Mouse (Mus musculus): ENCODE measurements around the gene Rbms2. TPM values are rescaled to one million over a fixed set of nuclear protein-coding genes. Genes with fewer than 3 reads are reported as not detected.

Gene Rbms2
- polyA plus RNA-seq, 1 experiment from 2014 or later, result 37.3 TPM

DNA sequence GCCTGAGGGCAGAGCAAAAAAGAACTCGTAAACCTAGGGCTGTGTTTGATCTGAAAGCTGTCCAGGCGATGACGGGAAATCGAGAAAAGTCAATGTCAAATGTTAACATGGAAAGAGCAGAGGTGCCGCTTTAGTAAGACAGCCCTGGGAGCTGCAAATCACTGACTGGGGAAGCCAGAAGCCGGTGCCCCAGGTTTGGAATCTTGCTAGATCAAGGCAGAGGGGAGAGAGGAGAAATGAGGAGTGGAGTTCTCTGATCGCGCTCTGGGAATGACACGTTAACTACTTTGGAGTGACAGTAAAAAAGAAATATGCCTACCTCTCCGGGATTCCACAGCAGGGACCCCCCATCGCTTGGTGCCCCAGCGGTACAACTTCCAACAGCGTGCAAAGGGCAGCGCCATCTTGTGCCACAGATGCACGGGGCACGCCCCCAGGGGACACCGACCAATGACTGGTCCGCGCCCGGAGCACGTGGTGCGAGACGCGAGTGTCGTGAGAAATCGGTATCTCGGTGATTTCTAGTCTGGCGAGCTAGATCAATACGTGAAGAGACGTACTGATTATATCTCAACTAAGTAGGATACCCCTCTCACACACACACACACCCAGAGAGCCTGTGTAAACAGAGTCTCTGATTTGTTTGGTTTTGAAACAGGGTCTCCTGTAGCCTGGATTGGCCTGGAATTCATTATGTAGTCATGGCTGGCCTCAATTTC is 31.5 kb upstream of the Rbms2 start, which contains the start of gene Spryd4:
Gene Spryd4 (minus strand): TSS at position 418 of the 719 bp plus-strand sequence.
- H3K4me3 ChIP-seq, result peak within 1 kb of the TSS; percentile 63
- WGBS, result under 1% methylated on average over 30 of the region's 30 CpGs

GRCm38 (mm10) chr10:128210954-128211353 is 30.9 kb upstream of the Rbms2 start:
- no peak for ATAC-seq (ENCODE audit: extremely low read depth, insufficient number of reproducible peaks, low FRiP score, low TSS enrichment)
- peak overlapping the region; percentile 85 for H3K9ac ChIP-seq
- H3K4me1 ChIP-seq, result peaks cover 21% of the 10 kb centered on the region
- peaks cover 23% of the 10 kb centered on the region for H3K36me3 ChIP-seq
- H3K4me2 ChIP-seq, result peak overlapping the region; percentile 92
- 0 out of 2 replicates have a peak overlapping the region, but pooled peaks have one; percentile 3 for H3K27ac ChIP-seq (replicated peaks)
- H3K4me3 ChIP-seq, result peak overlapping the region; percentile 63
- H3K9me3 ChIP-seq, result no peaks in the 10 kb centered on the region
- H3K27me3 ChIP-seq (replicated peaks), result peaks cover 15% of the 10 kb centered on the region
- WGBS, result 17% methylated on average over 14 of the region's 14 CpGs

More for the DNA sequence above, 31.5 kb upstream of the Rbms2 start, which contains the start of gene Spryd4:
- H3K27me3 ChIP-seq (replicated peaks), result peaks cover 15% of the 10 kb centered on the region
- H3K9me3 ChIP-seq, result no peaks in the 10 kb centered on the region
- peak; percentile 86 for ATAC-seq (ENCODE audit: extremely low read depth, insufficient number of reproducible peaks, low FRiP score, low TSS enrichment)
- peaks cover 21% of the 10 kb centered on the region for H3K4me1 ChIP-seq
- peak within 1 kb of the TSS; percentile 3; the same call in 1 of the 2 replicates for H3K27ac ChIP-seq (replicated peaks)
- peak within 1 kb of the TSS; percentile 85 for H3K9ac ChIP-seq
- peaks cover 20% of the 10 kb centered on the region for H3K36me3 ChIP-seq
- peak within 1 kb of the TSS; percentile 92 for H3K4me2 ChIP-seq

- Histone ChIP-seq H3K36me3 (peaks cover 23% of the 10 kb centered on the region), H3K27me3 (replicated peaks) (peaks cover 15% of the 10 kb centered on the region), H3K4me1 (peaks cover 21% of the 10 kb centered on the region), H3K4me2 (peak overlapping the region; percentile 92; the same call in 1 of the 2 replicates), H3K27ac (replicated peaks) (no peak overlapping the region), H3K9me3 (no peaks in the 10 kb centered on the region), H3K4me3 (peak overlapping the region; percentile 63), H3K9ac (peak overlapping the region; percentile 85; the same call in 1 of the 2 replicates)
- ATAC-seq (ENCODE audit: extremely low read depth, insufficient number of reproducible peaks, low FRiP score, low TSS enrichment), result no peak
- 87% methylated on average over 2 of the region's 2 CpGs for WGBS
Observed at GRCm38 (mm10) chr10:128210131-128210530, 30.0 kb upstream of the Rbms2 start.

- no peak overlapping the region for H3K4me2 ChIP-seq
- no peak overlapping the region for H3K4me3 ChIP-seq
- H3K4me1 ChIP-seq, result peaks cover 21% of the 10 kb centered on the region
- H3K36me3 ChIP-seq, result peaks cover 23% of the 10 kb centered on the region
- peaks cover 9% of the 10 kb centered on the region for H3K27me3 ChIP-seq (replicated peaks)
- no peak overlapping the region for H3K27ac ChIP-seq (replicated peaks)
- H3K9me3 ChIP-seq, result no peaks in the 10 kb centered on the region
- ATAC-seq (ENCODE audit: extremely low read depth, insufficient number of reproducible peaks, low FRiP score, low TSS enrichment), result no peak
- no peak overlapping the region for H3K9ac ChIP-seq
- WGBS, result 88% methylated on average over 11 of the region's 11 CpGs
Observed at GRCm38 (mm10) chr10:128209311-128210009, 29.4 kb upstream of the Rbms2 start.

DNA sequence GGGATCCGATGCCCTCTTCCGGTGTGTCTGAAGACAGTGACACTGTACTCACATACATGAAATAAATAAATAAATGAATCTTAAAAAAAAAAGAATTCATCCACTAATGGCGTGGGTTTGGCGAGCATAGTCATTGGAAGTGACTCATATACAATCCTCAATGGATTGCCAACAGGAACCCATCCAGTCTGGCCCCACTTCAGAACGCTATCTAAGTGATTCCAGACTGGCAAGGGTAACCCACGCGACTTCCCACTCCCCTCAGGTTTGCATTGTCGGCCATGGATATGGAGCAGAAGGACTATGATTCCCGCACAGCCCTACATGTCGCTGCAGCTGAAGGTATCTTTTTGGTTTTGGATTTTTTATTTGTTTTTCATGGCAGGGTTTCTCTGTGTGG is 28.2 kb upstream of the Rbms2 start:
- Histone ChIP-seq H3K9me3 (no peaks in the 10 kb centered on the region), H3K4me2 (no peak overlapping the region), H3K36me3 (peaks cover 23% of the 10 kb centered on the region), H3K4me3 (no peak overlapping the region), H3K27me3 (replicated peaks) (peaks cover 1% of the 10 kb centered on the region; the same call in 1 of the 2 replicates), H3K4me1 (peaks cover 19% of the 10 kb centered on the region), H3K9ac (no peak overlapping the region), H3K27ac (replicated peaks) (no peak overlapping the region)
- 85% methylated on average over 10 of the region's 10 CpGs for WGBS
- no peak for ATAC-seq (ENCODE audit: extremely low read depth, insufficient number of reproducible peaks, low FRiP score, low TSS enrichment)

- Histone ChIP-seq H3K36me3 (peaks cover 17% of the 10 kb centered on the region), H3K27ac (replicated peaks) (no peak overlapping the region), H3K9me3 (no peaks in the 10 kb centered on the region), H3K4me1 (no peaks in the 10 kb centered on the region), H3K9ac (no peak overlapping the region), H3K27me3 (replicated peaks) (0 out of 2 replicates have a peak, but pooled peaks cover 3% of the 10 kb centered on the region), H3K4me2 (no peak overlapping the region), H3K4me3 (no peak overlapping the region)
- ATAC-seq (ENCODE audit: extremely low read depth, insufficient number of reproducible peaks, low FRiP score, low TSS enrichment), result no peak
- 81% methylated on average over 15 of the region's 15 CpGs for WGBS
Observed at GRCm38 (mm10) chr10:128204941-128205340, 24.8 kb upstream of the Rbms2 start.

DNA sequence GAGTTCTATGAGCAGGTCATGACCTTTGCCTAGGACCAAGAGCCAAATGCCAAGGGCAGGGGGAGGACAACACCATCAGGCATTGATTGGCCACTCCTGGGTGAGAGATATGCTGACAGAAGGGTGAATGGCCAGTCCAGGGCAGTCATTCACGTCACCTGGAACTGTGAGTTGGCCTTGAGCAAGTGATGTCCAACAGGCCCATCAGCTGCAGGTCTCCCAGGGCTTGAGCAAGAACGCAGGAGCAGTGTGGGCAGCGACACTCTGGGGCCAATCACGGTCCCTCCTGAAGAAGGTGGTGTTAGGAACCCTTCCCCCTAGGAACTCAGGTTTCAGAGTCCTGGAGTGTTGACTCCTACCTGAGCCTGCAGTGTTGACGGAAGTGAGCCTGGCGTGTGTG is 21.8 kb upstream of the Rbms2 start:
- Histone ChIP-seq H3K27me3 (replicated peaks) (peaks cover 12% of the 10 kb centered on the region), H3K9ac (no peak overlapping the region), H3K4me3 (no peak overlapping the region), H3K4me1 (no peaks in the 10 kb centered on the region), H3K4me2 (no peak overlapping the region), H3K36me3 (peaks cover 6% of the 10 kb centered on the region), H3K9me3 (no peaks in the 10 kb centered on the region), H3K27ac (replicated peaks) (no peak overlapping the region)
- ATAC-seq (ENCODE audit: extremely low read depth, insufficient number of reproducible peaks, low FRiP score, low TSS enrichment), result no peak
- 69% methylated on average over 6 of the region's 6 CpGs for WGBS

DNA sequence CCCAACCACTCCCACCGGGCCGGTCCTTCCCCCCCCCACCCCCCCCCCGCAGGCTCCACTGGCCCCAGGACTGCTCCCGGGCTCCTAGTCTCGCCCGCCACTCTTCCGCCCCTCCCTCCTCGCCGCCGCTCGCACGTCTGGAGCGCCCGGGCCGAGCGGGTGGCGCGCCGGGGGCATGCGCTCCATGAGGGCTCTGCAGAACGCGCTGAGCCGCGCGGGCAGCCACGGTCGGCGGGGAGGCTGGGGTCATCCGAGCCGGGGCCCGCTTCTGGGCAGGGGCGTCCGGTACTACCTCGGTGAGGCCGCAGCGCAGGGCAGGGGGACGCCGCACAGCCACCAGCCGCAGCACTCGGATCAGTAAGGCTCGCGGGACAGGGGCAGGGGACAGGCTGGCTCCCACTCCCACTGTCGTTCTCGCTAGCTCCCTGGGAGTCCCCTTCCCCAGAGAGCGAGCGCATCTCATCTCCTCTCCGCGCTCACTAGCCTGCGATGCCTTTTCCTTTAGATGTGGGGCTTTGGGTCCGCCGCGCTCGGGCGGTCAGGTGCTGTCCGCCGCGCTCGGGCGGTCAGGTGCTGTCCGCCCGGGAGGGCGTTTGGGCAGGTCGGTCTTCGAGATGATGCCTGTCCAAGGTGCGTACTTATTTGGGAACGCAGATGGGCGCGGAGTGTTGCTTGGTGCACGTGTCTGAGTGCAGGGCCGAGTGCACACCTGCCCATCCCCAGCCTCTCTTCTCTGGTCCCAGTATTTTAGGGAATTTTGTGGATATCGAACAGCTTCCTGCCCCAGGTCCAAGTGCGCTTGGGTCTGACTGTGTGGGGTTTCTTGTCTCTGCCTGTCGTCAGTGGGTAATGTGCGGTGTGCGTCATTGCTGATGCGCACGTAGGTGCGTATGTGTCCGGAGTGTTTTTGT is 14.7 kb upstream of the Rbms2 start:
- under 1% methylated on average over 60 of the region's 79 CpGs for WGBS

GRCm38 (mm10) chr10:128194024-128194550 is 14.0 kb upstream of the Rbms2 start, which contains the start of gene Gls2:
TSS of gene Gls2 (plus strand) at chr10:128194457.
- H3K4me3 ChIP-seq, result peak within 1 kb of the TSS; percentile 78
- no peaks in the 10 kb centered on the region for H3K9me3 ChIP-seq
- ATAC-seq (ENCODE audit: extremely low read depth, insufficient number of reproducible peaks, low FRiP score, low TSS enrichment), result peak; percentile 93
- H3K4me1 ChIP-seq, result peaks cover 9% of the 10 kb centered on the region
- under 1% methylated on average over 46 of the region's 46 CpGs for WGBS
- H3K9ac ChIP-seq, result peak within 1 kb of the TSS; percentile 82
- peak within 1 kb of the TSS; percentile 62 for H3K27ac ChIP-seq (replicated peaks)
- H3K27me3 ChIP-seq (replicated peaks), result peaks cover 32% of the 10 kb centered on the region
- peak within 1 kb of the TSS; percentile 99 for H3K4me2 ChIP-seq
- H3K36me3 ChIP-seq, result no peaks in the 10 kb centered on the region

More for the DNA sequence above, 14.7 kb upstream of the Rbms2 start:
- Histone ChIP-seq H3K4me1 (peaks cover 9% of the 10 kb centered on the region), H3K27me3 (replicated peaks) (peaks cover 32% of the 10 kb centered on the region), H3K9ac (peak overlapping the region; percentile 82), H3K27ac (replicated peaks) (no peak overlapping the region), H3K36me3 (no peaks in the 10 kb centered on the region), H3K9me3 (no peaks in the 10 kb centered on the region), H3K4me2 (peak overlapping the region; percentile 99), H3K4me3 (peak overlapping the region; percentile 78)
- ATAC-seq (ENCODE audit: extremely low read depth, insufficient number of reproducible peaks, low FRiP score, low TSS enrichment), result peak; percentile 79

DNA sequence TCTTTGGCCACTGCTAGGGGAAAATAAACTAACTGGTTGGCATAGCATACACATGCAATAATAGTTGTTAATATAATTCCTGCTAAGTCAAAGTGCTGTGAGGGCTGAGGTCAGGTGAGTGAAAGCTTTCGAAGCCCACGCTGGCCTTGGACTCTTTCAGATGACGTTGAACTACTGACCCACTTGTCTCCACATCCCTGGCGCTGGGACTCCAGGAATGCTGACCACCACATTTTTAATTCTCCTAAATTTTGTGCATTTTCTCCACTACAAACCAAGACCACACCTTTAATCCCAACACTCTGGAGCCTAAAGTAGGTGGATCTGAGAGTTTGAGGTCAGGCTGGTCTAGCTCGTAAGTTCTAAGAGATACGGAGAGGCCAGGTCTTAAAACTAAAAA is 13.0 kb upstream of the Rbms2 start:
- Histone ChIP-seq H3K36me3 (no peaks in the 10 kb centered on the region), H3K4me3 (no peak overlapping the region), H3K4me2 (peak overlapping the region; percentile 99), H3K4me1 (peaks cover 12% of the 10 kb centered on the region), H3K27me3 (replicated peaks) (peaks cover 26% of the 10 kb centered on the region), H3K9me3 (no peaks in the 10 kb centered on the region), H3K9ac (no peak overlapping the region), H3K27ac (replicated peaks) (no peak overlapping the region)
- 88% methylated on average over 6 of the region's 6 CpGs for WGBS
- no peak for ATAC-seq (ENCODE audit: extremely low read depth, insufficient number of reproducible peaks, low FRiP score, low TSS enrichment)
